12 mouse cellular contexts compared by ENCODE assay signal in the genomic region with DNA sequence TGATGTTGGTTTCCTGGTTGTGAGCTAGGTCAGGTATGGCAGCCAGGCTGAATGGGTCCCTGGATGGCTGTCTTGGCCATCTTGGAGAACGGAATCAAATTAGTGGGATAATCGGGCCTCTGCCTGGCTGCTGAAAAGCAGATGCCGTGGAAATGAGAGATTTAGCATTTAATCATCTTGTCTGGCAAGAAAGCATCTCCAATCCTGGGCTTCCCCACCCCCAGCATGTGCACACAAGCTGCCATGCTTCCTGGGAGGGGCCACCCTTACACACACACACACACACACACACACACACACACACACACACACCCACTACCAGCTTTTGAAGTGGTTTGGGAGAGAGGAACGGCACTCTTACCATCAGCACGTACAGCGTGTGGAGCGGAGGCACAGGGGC.
"Had no signal": no experiment of that assay in that cellular context is flagged by ENCODE, and none has a peak within 500 bp of the region (broad histone marks: within the 10 kb centered on the region; RNA-seq: fewer than 3 reads in every experiment).

No protein-coding gene starts in this region.

- H3K4me3 ChIP-seq: kidney, embryonic 15.5 days; limb, embryonic 10.5 days; liver, embryonic 15.5 days; midbrain, embryonic 13.5 days had no signal

- H3K9ac ChIP-seq: kidney, embryonic 15.5 days; liver, embryonic 15.5 days; midbrain, embryonic 13.5 days had no signal

- H3K36me3 ChIP-seq: kidney, embryonic 15.5 days; limb, embryonic 10.5 days; liver, embryonic 15.5 days had no signal

- H3K9me3 ChIP-seq: kidney, embryonic 15.5 days; limb, embryonic 10.5 days; liver, embryonic 15.5 days; midbrain, embryonic 13.5 days had no signal

- H3K4me2 ChIP-seq: kidney, embryonic 15.5 days; liver, embryonic 11.5 days; liver, embryonic 15.5 days; midbrain, embryonic 13.5 days had no signal

- ATAC-seq: lung, postnatal 0 days; midbrain, embryonic 13.5 days had no signal

- DNase-seq: kidney, postnatal 25 days; layer of hippocampus, adult 9-11 months; lung, adult 2 months; lung, postnatal 36 days; thymus, postnatal 25 days had no signal

- H3K27me3 ChIP-seq: kidney, embryonic 15.5 days; liver, embryonic 15.5 days; midbrain, embryonic 13.5 days had no signal

- H3K4me1 ChIP-seq: limb, embryonic 10.5 days; liver, embryonic 15.5 days; midbrain, embryonic 13.5 days had no signal

- H3K27ac ChIP-seq: kidney, embryonic 15.5 days; limb, embryonic 10.5 days; liver, embryonic 15.5 days; midbrain, embryonic 13.5 days; stomach, postnatal 0 days had no signal
